Mouse (Mus musculus) liver, embryonic 15.5 days (tissue): ENCODE data around the gene A730061H03Rik. TPM values are rescaled to one million over a fixed set of nuclear protein-coding genes. Genes with fewer than 3 reads are reported as not detected.
A peak's percentile ranks its signal among the peaks of the same experiment; 100 is the strongest.

Experiments used
- ATAC-seq: fragments of 200-750 bp; cut with Nextera tagmentation; 2 replicates; pipeline ENCODE4 v1.8.0; 2017; ENCODE audit warnings: moderate number of reproducible peaks, mild to moderate bottlenecking, moderate library complexity; ENCODE audit not compliant: insufficient read depth
- H3K27ac ChIP-seq: fragments of 300-500 bp; sonication (generic); replicated peaks from 2 replicates; pipeline ENCODE4 v1.5.1; 2015; ENCODE audit warnings: mild to moderate bottlenecking, inconsistent platforms
- H3K27me3 ChIP-seq: fragments of 300-500 bp; sonication (generic); 2 replicates; pipeline ENCODE4 v1.6.1; 2015; ENCODE audit warnings: mild to moderate bottlenecking, inconsistent platforms
- H3K36me3 ChIP-seq: fragments of 300-500 bp; sonication (generic); replicated peaks from 2 replicates; pipeline ENCODE4 v1.6.1; 2015; ENCODE audit warnings: moderate library complexity, mild to moderate bottlenecking, inconsistent platforms
- H3K4me1 ChIP-seq: fragments of 300-500 bp; sonication (generic); replicated peaks from 2 replicates; pipeline ENCODE4 v1.6.1; 2015; ENCODE audit warnings: inconsistent platforms
- H3K4me2 ChIP-seq: fragments of 300-500 bp; sonication (generic); 2 replicates; pipeline ENCODE4 v1.6.1; 2015; ENCODE audit warnings: moderate library complexity, mild to moderate bottlenecking, inconsistent platforms
- H3K4me3 ChIP-seq: fragments of 300-500 bp; sonication (generic); replicated peaks from 2 replicates; pipeline ENCODE4 v1.5.1; 2015; ENCODE audit warnings: mild to moderate bottlenecking, inconsistent platforms
- H3K9ac ChIP-seq: fragments of 300-500 bp; sonication (generic); 2 replicates; pipeline ENCODE4 v1.6.1; 2015; ENCODE audit warnings: moderate library complexity, mild to moderate bottlenecking, inconsistent platforms
- H3K9me3 ChIP-seq: fragments of 300-500 bp; sonication (generic); replicated peaks from 2 replicates; pipeline ENCODE4 v1.6.1; 2016; ENCODE audit warnings: inconsistent platforms
- WGBS: fragments of 180-500 bp; shearing (Covaris S2); methylation state at CpG from one replicate; pipeline ENCODE4 v1.1.7; 2015; ENCODE audit warnings: mixed read lengths; ENCODE audit not compliant: insufficient replicate concordance; 5-methylcytosine and 5-hydroxymethylcytosine counted together
- polyA plus RNA-seq: library from polyadenylated mRNA; unstranded; fragments of >200 nt; fragmentation: Nextera tagmentation; extraction: Ambion mirVana; gene quantifications from 2 replicates; pipeline ENCODE4 v1.2.1, GENCODE M21; 2015

A730061H03Rik gene
- polyA plus RNA-seq, 1 experiment from 2014 or later = 1.6 TPM

- Histone ChIP-seq H3K4me3 (no peak overlapping the region), H3K9me3 (no peaks in the 10 kb centered on the region), H3K27me3 (peaks cover 97% of the 10 kb centered on the region), H3K4me1 (peaks cover 12% of the 10 kb centered on the region), H3K4me2 (no peak overlapping the region), H3K27ac (no peak overlapping the region), H3K9ac (no peak overlapping the region), H3K36me3 (no peaks in the 10 kb centered on the region)
- no peak for ATAC-seq
- 46% methylated on average over 4 of the region's 4 CpGs for WGBS
Measured at GRCm38 (mm10) chr14:55519604-55520003, 40.6 kb downstream of the A730061H03Rik start.

DNA sequence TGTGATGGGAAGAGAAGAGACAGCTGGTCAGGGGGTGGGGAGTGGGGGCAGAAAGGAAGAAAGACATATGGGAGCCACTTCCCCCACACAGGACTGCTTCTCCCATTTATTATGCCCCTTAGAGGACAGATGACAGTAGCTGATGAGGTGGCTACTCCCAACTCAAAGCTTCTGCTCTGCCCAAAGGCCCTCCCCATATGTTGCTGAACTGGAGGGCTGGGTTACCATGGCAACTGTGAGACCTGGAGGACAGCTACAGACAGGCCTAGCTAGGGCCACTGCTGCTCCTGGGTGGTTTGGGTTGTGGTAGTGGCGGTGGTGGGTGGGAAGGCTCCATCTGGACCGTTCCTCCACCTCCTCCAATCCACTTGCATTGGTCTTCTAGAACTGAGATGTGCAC, 41.3 kb downstream of the A730061H03Rik start:
- no peaks in the 10 kb centered on the region for H3K36me3 ChIP-seq
- peaks cover 95% of the 10 kb centered on the region for H3K27me3 ChIP-seq
- no peak for ATAC-seq
- no peak overlapping the region for H3K4me2 ChIP-seq
- peaks cover 15% of the 10 kb centered on the region for H3K4me1 ChIP-seq
- no peak overlapping the region for H3K27ac ChIP-seq
- no peaks in the 10 kb centered on the region for H3K9me3 ChIP-seq
- H3K9ac ChIP-seq = no peak overlapping the region
- H3K4me3 ChIP-seq = no peak overlapping the region
- WGBS = 54% methylated on average over 2 of the region's 2 CpGs

- peaks cover 95% of the 10 kb centered on the region for H3K27me3 ChIP-seq
Measured at GRCm38 (mm10) chr14:55515846-55516245, 44.4 kb downstream of the A730061H03Rik start.

DNA sequence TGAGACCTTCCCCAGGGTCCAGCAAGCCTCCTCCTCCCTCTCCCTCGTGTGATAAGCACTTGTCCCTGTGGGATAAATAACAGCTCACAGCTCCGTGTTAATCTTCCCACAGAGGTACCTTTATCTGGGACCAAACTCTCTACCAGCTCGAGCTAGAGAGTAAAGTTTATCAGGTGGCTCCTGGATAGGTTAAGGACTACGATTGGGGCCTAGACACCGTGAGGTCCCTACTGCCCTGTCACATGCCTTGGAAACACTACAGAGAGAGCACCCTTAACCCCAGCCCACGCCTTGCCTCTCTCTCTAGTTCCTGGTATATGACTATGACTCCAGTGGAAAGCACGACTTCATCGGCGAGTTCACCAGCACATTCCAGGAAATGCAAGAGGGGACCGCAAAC, 46.3 kb downstream of the A730061H03Rik start:
- no peak overlapping the region for H3K9ac ChIP-seq

More at GRCm38 (mm10) chr14:55515846-55516245, 44.4 kb downstream of the A730061H03Rik start:
- Histone ChIP-seq H3K4me1 (peaks cover 19% of the 10 kb centered on the region), H3K4me3 (no peak overlapping the region), H3K9ac (no peak overlapping the region), H3K4me2 (no peak overlapping the region), H3K27ac (no peak overlapping the region), H3K36me3 (no peaks in the 10 kb centered on the region), H3K9me3 (no peaks in the 10 kb centered on the region)
- WGBS = 87% methylated on average over 4 of the region's 4 CpGs
- no peak for ATAC-seq

GRCm38 (mm10) chr14:55511037-55511436, 49.2 kb downstream of the A730061H03Rik start:
- Histone ChIP-seq H3K4me1 (peaks cover 12% of the 10 kb centered on the region; the same call in 1 of the 2 replicates), H3K9me3 (no peaks in the 10 kb centered on the region), H3K4me3 (no peak overlapping the region), H3K4me2 (no peak overlapping the region), H3K27me3 (peaks cover 75% of the 10 kb centered on the region), H3K9ac (no peak overlapping the region), H3K27ac (no peak overlapping the region), H3K36me3 (no peaks in the 10 kb centered on the region)
- no peak for ATAC-seq
- 35% methylated on average over 7 of the region's 7 CpGs for WGBS

More for the DNA sequence above, 46.3 kb downstream of the A730061H03Rik start:
- Histone ChIP-seq H3K9me3 (no peaks in the 10 kb centered on the region), H3K4me2 (no peak overlapping the region), H3K4me3 (no peak overlapping the region), H3K27me3 (peaks cover 93% of the 10 kb centered on the region), H3K27ac (no peak overlapping the region), H3K36me3 (no peaks in the 10 kb centered on the region), H3K4me1 (peaks cover 12% of the 10 kb centered on the region; the same call in 1 of the 2 replicates)
- ATAC-seq = peak; percentile 58
- WGBS = 24% methylated on average over 10 of the region's 10 CpGs

GRCm38 (mm10) chr14:55510125-55510731, 50.0 kb downstream of the A730061H03Rik start, which contains the start of gene Cpne6:
Gene Cpne6 (plus strand): TSS chr14:55510445.
- no peak for ATAC-seq
- 50% methylated on average over 22 of the region's 22 CpGs for WGBS
- no peak within 1 kb of the TSS for H3K27ac ChIP-seq
- no peak within 1 kb of the TSS for H3K4me2 ChIP-seq
- H3K27me3 ChIP-seq = peaks cover 67% of the 10 kb centered on the region
- H3K36me3 ChIP-seq = no peaks in the 10 kb centered on the region
- no peaks in the 10 kb centered on the region for H3K9me3 ChIP-seq
- H3K4me3 ChIP-seq = no peak within 1 kb of the TSS
- H3K4me1 ChIP-seq = peaks cover 12% of the 10 kb centered on the region; the same call in 1 of the 2 replicates
- H3K9ac ChIP-seq = no peak within 1 kb of the TSS

Other genes starting within 250 kb of the A730061H03Rik start
- 77.8 and 86.8 TPM in 2 replicates for gene Dhrs4, start 81.6 kb downstream of the A730061H03Rik start, polyA plus RNA-seq
- gene Carmil3, start 69.8 kb downstream of the A730061H03Rik start, polyA plus RNA-seq = 0.28 and 0.41 TPM in 2 replicates
- gene Cpne6, start 50.0 kb downstream of the A730061H03Rik start, polyA plus RNA-seq = not detected in 2 replicates
- gene Nrl, start 35.4 kb downstream of the A730061H03Rik start, polyA plus RNA-seq = not detected in 2 replicates
- gene Pck2, start 20.1 kb downstream of the A730061H03Rik start, polyA plus RNA-seq = 36.0 and 39.9 TPM in 2 replicates
- gene Dcaf11, start 400 bp downstream of the A730061H03Rik start, polyA plus RNA-seq = 57.9 and 64.1 TPM in 2 replicates
- 1.1 and 1.9 TPM in 2 replicates for gene Fitm1, start 15.2 kb upstream of the A730061H03Rik start, polyA plus RNA-seq
- 108 and 116 TPM in 2 replicates for gene Psme1, start 17.7 kb upstream of the A730061H03Rik start, polyA plus RNA-seq
- gene Emc9, start 24.9 kb upstream of the A730061H03Rik start, polyA plus RNA-seq = 25.6 and 25.9 TPM in 2 replicates
- gene Psme2, start 30.7 kb upstream of the A730061H03Rik start, polyA plus RNA-seq = 173 and 191 TPM in 2 replicates
- gene Rnf31, start 31.3 kb upstream of the A730061H03Rik start, polyA plus RNA-seq = 9.1 and 12.0 TPM in 2 replicates
- gene Irf9, start 43.2 kb upstream of the A730061H03Rik start, polyA plus RNA-seq = 20.7 and 20.9 TPM in 2 replicates
- 1.7 and 1.9 TPM in 2 replicates for gene Rec8, start 57.6 kb upstream of the A730061H03Rik start, polyA plus RNA-seq
- gene Ipo4, start 75.6 kb upstream of the A730061H03Rik start, polyA plus RNA-seq = 26.6 and 36.7 TPM in 2 replicates
- gene Gm49378, start 77.5 kb upstream of the A730061H03Rik start, polyA plus RNA-seq = 0.54 and 0.67 TPM in 2 replicates
- gene Tm9sf1, start 83.4 kb upstream of the A730061H03Rik start, polyA plus RNA-seq = 48.4 and 51.7 TPM in 2 replicates
- 0.09 TPM in 1 of 2 replicates, not detected in the other for gene Tssk4, start 89.8 kb upstream of the A730061H03Rik start, polyA plus RNA-seq
- 18.4 and 18.5 TPM in 2 replicates for gene Mdp1, start 100.1 kb upstream of the A730061H03Rik start, polyA plus RNA-seq
- gene Gmpr2, start 111.5 kb upstream of the A730061H03Rik start, polyA plus RNA-seq = 21.2 and 25.6 TPM in 2 replicates
- 218 and 233 TPM in 2 replicates for gene Nedd8, start 111.7 kb upstream of the A730061H03Rik start, polyA plus RNA-seq
- 21.0 and 22.4 TPM in 2 replicates for gene Tinf2, start 121.4 kb upstream of the A730061H03Rik start, polyA plus RNA-seq
- gene Tgm1, start 153.5 kb upstream of the A730061H03Rik start, polyA plus RNA-seq = 2.9 and 3.9 TPM in 2 replicates
- 10.5 and 11.0 TPM in 2 replicates for gene Rabggta, start 161.9 kb upstream of the A730061H03Rik start, polyA plus RNA-seq
- 39.4 and 43.5 TPM in 2 replicates for gene Dhrs1, start 185.3 kb upstream of the A730061H03Rik start, polyA plus RNA-seq
- gene Nop9, start 185.3 kb upstream of the A730061H03Rik start, polyA plus RNA-seq = 23.4 and 24.4 TPM in 2 replicates
- gene Cideb, start 198.1 kb upstream of the A730061H03Rik start, polyA plus RNA-seq = 57.5 and 77.8 TPM in 2 replicates
- 0.74 and 0.93 TPM in 2 replicates for gene Ltb4r2, start 201.0 kb upstream of the A730061H03Rik start, polyA plus RNA-seq
- gene Ltb4r1, start 205.6 kb upstream of the A730061H03Rik start, polyA plus RNA-seq = 14.0 and 14.5 TPM in 2 replicates
- gene Adcy4, start 223.7 kb upstream of the A730061H03Rik start, polyA plus RNA-seq = 1.4 and 1.9 TPM in 2 replicates
- 16.9 and 19.7 TPM in 2 replicates for gene Ripk3, start 228.5 kb upstream of the A730061H03Rik start, polyA plus RNA-seq